Mouse (Mus musculus): ENCODE data around the gene Tnip2.

Gene Tnip2

DNA sequence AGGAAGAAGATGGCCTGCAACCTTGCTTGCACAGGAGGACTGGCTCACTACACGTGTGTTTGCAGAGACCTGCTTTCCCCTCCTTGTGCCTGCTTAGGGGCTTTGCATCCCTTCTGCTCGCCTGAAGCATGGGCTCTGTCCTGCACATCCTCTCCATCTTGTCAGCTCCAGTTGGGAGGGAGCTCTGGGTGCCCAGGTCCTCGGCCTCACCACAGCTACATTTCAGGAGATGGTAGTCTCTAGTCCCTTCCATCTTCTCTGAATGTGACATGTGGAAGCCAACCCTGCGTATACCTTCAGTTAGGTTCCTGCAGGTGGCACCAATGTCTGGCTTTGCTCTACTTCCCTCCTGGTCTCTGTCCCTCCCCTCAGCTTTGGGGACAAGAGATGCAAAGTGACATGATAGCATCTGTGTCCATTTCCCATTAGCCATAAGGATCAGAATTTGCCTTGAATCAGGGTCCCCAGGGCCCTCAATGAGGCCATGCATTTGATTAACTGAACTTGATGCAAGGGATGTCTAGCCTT, 10.2 kb upstream of the Tnip2 start:
- peak; percentile 53 for DNase-seq (ENCODE audit: low read depth)

DNA sequence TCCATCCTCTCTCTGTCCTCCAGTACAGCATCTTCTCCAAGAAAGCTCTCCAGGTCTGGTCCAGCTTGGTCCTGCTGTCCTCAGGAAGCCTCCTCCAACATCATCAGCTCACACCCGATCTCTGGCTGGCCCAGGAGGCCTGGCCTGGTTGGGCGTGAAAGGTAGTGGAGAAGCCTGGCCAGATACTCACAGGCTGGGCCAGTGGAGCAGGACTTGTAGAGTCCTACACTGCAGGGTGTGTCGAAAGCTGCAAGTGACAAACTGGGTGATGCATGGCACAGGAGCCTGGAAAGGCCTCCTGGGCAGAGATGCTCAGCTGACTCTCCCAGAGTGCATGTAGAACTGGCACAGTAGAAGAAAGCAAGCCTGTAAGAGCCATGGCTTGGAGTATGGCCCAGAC, 7.5 kb upstream of the Tnip2 start:
- no peak for DNase-seq (ENCODE audit: low read depth)

DNA sequence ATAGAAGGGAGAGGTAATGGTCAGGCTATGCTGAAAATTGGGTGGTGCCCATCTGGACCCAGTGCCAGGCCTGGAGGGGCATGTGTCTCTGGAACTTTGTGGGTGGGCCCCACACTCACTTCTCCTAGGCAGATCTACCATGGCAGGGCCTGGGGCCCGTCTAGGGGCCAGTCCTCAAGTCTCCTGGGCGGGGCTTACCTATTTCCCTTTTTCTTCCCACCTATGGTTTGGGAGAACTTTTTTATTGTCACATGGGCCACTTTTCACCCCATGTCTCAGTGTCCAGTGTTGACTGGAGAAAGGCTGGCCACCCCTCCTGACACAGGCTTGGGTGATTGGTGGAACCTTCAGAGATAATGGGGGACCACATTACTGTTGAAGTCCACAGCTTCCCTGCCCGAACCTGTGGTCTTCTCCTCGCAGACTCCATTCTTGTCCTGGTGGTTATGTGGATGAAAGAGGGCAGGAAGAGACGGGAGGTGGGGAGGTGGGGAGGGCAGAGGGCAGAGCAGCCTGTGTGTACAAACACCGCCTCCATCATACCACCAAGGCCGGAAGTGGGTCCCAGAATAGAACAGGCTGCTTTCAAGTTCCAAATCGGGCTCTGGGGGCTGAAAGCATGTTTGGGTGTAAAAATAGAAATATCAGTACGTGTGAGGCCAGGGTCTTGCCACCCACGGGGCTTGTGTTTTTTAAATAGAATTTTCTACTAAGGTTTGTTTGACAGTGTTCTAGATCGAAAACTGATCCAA, 6.8 kb upstream of the Tnip2 start:
- peak; percentile 71 for DNase-seq (ENCODE audit: low read depth)

DNA sequence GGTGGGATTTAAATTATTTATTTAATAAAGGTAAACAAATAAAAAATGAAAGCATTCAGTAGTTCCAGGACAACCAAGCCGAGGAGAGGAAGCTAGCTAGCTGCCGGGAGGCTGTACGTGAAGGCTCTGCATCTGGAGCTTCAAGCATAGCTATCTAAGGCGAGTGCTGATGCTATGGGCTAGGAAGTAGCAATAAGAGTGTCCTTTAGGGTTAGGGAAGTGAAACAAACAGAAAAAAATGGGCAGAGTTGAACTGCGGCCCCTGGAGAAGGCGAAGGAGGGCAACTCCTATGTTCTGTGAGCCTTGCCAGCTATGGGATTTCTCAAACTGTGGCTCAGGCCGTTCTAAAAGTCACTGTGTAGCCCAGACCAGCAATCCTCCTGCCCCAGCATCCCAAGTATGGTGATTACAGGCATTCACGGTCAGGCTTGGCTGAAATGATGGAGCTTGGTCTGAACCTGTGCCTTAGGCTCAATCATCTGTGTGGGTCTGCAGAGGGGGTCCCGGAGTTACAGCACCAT, 5.7 kb upstream of the Tnip2 start:
- no peak for DNase-seq (ENCODE audit: low read depth)

DNA sequence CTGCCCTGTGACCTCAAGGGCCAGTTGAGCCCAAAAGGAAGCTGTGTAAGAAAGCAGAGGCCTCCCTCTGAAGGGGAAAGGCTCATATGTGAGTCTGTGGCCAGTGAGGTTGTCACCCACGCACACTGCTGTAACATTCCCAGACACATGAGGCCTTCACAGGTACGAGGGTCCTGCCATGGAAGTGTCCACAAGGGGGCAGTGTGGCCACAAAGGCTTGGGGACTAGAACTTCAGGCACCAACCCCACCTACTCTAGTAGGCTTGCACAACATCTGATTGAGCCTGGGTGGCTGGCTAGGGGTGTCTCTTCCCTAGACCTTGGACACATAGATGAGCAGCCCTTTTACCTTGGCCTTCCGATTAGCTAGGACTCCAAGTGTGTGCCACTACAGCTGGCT, 4.1 kb upstream of the Tnip2 start:
- DNase-seq (ENCODE audit: low read depth), result peak; percentile 92

DNA sequence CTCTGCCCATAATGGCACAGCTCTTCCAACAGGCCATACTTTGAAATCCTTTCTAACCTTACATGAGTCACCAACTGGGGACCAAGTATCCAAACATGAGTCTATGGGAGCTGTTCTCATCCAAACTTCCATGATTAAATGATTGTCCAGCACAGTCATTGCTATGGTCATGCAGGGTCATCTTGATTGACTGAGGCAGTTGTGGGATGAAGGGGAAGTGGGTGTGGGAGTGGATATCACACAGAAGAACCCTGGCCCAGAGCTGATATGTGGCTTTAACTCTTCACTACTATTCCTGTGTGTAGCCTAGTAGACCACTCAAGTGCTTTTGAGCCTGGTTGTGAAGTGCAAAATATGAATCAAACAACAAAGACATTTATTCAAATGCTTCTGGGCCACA, 1.3 kb upstream of the Tnip2 start:
- no peak for DNase-seq (ENCODE audit: low read depth)

DNA sequence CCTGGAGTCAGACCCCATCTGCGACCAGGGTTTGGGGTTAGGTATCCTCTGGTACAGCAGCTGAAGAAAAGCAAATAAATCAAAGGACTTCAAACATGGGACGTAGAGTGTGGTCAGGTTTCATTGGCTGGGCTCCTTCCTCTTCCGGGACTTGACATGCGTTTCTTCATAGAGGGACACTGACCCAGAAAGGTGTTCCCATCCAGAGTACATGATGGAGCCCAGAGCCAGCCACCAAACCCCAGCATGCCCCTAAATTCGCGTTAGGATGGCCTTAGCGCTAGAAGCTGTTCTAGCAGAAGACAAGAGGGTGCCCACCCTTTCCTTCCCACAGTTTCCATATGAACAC, 401 bp upstream of the Tnip2 start:
- no peak for DNase-seq (ENCODE audit: low read depth)

DNA sequence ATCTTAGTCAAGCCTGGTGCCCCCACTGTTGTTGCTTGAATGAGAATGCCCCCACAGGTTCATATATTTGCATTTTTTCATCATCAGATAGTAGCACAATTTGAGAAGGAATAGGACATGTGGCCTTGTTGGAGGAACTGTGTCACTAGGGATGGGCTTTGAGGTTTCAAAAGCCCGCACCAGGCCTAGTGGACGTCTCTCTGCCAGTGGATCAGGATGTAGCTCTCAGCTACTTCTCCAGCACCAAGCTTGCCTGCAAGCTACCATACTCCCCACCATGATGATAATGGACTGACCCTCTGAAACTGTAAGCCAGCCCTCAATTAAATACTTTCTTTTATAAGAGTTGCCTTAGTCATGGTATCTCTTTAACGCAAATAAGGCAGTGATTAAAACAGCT, 1.3 kb downstream of the Tnip2 start:
- DNase-seq (ENCODE audit: low read depth), result no peak

DNA sequence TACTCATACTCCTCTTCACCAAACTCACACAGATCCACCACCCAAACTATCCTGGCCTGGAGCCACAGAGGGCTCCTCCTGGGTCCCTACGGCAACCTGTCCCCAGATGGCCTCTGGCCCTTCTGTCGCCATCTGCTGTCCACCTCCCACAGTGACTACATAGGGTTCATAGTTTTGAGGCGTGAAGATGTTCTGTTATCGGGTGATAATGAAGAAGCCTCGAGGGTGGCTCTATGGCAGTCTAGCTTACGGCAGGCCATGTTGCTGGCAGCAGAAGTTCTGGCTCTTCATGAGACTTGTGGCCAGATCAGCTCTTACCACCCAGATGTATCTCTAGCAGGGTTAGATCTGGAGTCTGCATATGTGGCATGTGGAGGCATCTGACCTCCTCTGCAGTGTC, 11.0 kb downstream of the Tnip2 start:
- no peak for DNase-seq (ENCODE audit: low read depth)

DNA sequence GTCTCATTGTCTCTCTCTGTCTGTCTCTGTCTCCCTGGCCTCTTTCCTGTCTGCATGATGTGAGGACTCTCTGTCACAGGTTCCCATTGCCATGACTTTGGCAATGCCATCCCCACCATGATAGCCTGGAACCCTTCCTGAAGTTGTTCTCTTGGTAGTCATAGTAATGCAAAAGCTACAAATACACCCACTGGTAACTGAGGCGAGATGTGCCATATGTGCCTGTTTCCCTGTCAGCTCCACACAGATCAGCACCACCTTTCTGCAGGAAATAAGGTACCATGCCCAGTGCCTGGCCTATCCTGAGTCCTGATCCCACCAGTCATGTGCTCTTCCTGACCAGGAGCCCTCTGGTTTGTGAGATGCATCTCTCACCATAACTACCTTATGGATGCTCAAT, 11.4 kb downstream of the Tnip2 start:
- no peak for DNase-seq (ENCODE audit: low read depth)

DNA sequence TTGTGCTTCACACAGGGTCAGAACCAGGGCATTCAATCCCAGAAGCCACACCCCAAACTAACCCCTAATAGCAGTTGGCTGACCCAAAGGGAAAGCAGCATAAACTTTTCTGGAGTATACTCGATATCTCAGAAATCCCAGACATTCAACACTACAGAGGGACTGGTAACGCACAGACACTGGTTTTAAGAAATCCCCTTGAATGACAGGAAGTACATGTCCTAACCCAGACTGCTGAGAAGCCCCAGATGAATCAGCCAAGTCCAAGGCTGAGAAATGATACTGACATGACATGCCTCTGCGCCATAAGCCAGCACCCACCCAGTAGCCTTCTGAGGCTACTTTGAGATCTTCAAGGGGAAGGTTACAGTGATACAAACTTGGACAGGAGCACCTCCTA, 12.2 kb downstream of the Tnip2 start:
- no peak for DNase-seq (ENCODE audit: low read depth)

DNA sequence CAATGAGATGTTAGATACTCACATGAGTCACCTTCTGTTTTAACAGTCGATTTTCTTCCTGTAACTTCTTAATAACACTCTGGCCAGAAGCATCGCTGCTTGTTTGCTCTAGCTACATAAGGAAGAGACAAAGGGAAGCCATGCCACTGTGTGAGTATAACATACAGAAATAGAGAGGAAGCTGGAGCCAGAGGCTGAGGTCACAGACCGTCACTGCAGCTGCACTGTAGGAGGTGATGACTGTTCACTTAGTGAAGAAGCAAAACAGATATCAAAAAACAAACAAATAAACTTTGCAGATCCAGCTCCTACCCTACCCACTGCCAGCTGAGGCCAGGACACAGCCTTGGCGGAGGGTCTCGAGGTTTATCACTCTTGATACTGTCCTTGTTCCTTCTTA, 12.9 kb downstream of the Tnip2 start:
- no peak for DNase-seq (ENCODE audit: low read depth)

DNA sequence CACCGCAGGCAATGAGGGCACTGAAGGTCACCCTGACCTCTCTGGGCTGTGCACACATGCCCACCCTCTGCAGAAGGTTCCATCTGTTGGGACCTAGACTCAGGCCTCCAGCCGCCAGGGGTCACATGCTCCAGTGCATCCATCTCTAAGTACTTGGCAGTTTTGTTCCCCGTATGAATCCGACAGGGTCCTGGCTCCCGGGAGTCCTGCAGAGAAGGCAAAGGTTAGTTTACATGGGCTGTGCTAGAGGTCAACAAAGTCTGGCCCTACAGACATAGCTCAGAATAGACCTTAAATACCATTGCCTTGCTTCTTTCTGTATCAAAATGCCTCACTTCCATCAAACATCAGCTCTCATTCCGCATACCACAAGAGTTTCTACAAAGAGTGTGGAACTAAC, 17.0 kb downstream of the Tnip2 start:
- no peak for DNase-seq (ENCODE audit: low read depth)

DNA sequence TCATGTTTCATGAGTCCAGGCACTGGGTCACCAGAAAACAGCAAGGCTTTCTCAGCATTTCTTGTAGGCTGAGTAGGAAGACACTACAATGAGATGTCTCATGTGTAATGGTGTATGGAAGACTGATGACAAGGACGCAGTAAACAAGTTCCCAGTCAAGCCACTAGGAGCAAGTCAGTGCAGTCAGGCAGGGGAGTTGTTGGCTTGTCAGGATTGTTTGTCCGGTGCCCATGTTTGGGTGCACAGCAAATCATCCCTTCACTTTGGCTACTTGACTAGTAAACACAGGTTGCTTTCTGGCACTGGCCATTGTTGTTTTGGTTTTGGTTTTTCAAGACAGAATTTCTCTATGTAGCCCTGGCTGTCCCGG, 24.4 kb downstream of the Tnip2 start:
- DNase-seq (ENCODE audit: low read depth), result no peak

DNA sequence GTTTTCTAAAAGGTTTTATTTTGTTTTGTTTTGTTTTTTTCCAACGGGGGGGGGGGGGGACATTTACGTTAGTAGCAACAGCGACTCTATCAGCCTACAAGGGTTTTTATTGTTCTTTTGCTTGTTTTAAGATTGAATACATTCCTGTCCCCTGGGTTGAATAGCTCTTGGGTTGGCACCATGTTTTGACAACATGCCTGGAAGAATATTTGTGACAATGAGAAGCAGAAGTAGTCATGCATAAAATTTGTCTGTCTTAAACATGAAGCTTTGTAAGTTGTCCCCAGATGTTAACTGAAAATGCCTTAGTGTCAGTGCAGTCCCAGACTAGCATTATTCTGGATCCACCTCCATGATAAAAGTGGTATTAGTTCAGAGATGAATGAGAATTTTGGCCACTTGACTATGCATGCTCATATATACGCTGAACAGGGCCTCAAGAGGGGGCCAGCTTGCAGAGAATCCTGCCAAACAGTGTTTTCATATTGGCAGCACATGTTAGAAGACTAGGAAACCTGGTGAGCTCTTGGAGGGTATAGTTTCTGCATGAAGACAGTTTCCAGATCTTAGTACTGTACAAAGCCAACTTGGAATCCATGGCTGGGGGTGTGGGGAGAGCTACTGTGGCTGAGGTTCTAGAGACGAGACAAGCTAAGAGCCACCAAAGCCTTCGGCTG, 24.9 kb downstream of the Tnip2 start:
- DNase-seq (ENCODE audit: low read depth), result no peak

DNA sequence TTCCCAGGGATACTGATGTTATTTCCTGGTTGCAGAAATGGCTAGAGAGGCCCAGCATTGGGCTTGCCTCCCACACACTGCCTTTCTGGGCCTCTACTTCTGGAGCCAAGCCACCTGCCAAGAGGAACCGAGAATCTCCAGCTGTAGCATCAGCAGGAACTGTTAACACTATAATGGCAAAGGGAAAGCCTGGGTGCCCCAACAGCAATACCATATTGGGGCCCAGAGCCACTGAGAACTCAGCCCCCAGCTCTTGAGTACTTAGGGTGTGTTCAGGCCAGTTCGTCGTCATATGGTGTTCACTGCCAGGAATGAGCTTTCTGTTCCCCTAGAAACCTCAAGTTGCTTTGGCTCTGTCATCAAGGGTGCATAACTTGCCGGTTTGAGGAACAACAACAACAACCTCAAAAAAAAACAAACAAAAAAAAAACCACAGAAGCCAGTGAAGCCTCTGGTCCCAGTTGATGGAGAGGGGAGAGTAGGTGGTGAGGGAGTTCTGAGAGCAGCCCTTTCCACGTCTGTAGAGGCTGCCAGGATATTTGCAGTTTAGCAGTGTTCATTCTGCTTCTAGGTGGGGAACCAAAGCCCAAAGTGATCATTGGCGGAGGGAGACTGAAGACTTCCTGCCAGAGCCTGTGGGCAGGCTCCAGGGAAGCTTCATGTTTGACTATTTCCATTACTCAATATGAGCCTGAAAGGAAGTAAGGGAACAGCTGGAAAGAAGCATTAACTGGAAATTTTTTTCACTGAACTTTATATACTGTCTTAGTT, 26.3 kb downstream of the Tnip2 start:
- no peak for DNase-seq (ENCODE audit: low read depth)

DNA sequence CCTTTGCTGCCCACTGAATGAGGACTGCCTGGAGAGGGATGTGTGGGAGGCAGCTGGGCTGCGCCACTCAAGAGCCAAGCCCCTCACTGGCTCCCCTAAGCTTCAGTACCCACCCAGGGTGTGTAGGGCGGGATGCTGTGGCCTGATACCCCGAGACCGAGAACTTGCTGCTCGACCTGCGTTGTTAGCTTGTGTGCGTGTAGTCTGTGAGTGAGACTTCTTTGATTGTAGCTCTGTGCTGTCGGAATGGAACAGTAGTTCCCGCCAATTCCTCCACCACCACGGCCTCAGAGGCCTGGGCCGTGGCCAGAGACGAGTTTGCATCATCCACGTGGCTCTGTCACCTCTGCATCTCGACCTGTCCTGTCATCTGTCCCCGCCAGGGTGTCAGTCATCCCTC, 28.1 kb downstream of the Tnip2 start:
- no peak for DNase-seq (ENCODE audit: low read depth)

DNA sequence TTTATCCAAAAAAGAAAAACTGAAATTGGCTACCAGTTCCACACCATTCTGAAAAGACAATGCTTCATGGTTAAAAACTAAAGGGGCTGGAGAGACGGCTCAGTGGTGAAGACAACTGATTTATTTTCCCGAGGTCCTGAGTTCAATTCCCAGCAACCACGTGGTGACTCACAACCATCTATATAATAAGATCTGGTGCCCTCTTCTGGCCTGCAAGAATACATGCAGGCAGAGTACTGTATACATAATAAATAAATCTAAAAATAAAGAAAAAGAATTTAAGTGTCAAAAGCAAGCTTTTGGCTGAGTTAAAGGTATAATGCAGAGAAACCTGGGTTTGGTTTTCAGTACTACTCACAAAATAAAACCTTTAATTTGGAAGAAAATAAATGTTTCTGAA, 32.9 kb downstream of the Tnip2 start:
- DNase-seq (ENCODE audit: low read depth), result no peak

DNA sequence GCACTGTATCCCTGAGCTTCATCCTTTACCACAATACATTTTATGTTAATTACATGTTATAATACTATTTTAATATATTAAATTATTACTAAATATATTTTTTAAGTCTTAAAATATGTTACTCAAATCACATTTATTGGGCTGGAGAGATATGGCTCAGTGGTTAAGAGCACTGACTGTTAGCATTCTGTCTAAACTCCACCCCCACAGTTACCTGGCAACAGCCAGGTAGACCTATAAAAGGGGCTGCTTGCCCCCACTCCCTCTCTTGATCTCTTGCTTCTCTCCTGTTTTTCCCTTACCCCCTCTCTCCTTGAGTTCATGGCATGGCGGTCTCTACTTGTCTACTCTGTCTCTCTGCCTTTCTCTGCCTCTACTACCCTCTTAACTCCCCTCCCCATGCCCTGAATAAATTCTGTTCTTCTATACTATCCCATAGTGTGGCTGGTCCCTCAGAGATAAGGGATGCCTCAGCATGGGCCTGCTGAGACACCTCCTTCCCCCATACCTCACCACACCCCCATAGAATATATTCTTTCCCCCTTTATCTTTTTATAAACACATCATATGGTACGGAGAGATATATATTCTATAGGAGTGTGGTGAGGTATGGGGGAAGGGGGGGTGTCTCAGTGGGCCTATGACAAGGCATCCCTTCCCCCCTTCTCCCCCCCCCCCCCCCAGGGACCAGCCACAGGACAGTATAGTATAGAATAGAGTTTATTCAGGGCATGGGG, 45.6 kb downstream of the Tnip2 start:
- DNase-seq (ENCODE audit: low read depth), result no peak

DNA sequence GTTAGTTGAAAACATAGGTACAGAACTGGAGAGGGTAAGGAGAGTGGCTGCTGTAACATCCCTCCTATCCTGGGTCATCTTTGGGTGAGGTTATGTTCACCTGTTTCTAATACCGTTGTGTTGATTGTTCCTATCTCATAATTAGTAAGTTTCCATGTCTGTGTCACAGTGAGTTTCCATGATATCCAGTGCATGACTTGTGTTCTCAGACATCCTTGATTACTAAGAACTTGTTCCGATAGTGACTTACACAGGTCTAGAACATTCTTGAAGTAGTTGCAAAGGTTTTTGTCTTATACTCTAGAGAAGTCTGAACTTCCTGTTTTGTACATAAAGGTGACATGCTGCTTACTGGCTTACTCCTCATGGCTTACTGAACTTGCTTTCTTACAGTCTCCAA, 47.1 kb downstream of the Tnip2 start:
- DNase-seq (ENCODE audit: low read depth), result peak; percentile 58

DNA sequence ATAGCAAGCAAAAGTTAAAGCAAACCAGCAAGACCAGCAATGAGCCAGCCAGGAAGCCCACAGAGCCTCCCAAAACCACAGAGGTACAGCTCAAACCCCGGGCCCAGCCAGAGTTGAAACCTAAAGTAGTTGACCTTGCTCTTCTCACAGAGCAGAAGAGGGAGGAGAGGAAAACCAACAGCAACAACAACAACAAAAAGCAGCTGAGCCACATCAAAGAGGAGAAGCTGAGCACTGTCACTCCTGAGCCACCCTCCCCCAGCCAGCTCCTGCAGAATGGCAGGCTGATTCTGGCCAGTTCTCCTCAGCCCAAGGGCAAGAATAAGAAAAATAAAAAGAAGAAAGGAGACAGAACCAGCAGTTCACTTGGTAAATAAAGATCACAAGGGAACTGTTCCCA, 47.7 kb downstream of the Tnip2 start:
- DNase-seq (ENCODE audit: low read depth), result peak; percentile 48

DNA sequence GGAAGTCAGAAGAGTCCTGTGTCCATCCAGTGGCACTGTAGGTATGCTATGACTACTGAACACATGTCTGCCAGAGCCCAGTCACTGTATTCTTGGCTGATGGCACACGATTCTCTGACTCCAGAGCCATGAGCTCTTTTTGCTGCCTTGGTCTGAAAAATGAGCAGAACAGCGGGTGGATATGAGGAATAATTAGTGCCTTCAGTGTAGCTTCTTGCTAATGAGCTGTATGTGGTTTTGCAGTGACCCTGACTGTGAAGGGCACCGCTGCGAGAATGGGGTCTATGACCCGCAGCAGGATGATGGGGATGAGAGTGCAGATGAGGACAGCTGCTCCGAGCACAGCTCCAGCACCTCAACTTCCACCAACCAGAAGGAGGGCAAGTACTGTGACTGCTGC, 52.0 kb downstream of the Tnip2 start:
- DNase-seq (ENCODE audit: low read depth), result no peak

All from naive thymus-derived CD4-positive, alpha-beta T cell, adult 2 months (primary cell).